Mouse (Mus musculus): ENCODE data around the gene Rflna.

DNA sequence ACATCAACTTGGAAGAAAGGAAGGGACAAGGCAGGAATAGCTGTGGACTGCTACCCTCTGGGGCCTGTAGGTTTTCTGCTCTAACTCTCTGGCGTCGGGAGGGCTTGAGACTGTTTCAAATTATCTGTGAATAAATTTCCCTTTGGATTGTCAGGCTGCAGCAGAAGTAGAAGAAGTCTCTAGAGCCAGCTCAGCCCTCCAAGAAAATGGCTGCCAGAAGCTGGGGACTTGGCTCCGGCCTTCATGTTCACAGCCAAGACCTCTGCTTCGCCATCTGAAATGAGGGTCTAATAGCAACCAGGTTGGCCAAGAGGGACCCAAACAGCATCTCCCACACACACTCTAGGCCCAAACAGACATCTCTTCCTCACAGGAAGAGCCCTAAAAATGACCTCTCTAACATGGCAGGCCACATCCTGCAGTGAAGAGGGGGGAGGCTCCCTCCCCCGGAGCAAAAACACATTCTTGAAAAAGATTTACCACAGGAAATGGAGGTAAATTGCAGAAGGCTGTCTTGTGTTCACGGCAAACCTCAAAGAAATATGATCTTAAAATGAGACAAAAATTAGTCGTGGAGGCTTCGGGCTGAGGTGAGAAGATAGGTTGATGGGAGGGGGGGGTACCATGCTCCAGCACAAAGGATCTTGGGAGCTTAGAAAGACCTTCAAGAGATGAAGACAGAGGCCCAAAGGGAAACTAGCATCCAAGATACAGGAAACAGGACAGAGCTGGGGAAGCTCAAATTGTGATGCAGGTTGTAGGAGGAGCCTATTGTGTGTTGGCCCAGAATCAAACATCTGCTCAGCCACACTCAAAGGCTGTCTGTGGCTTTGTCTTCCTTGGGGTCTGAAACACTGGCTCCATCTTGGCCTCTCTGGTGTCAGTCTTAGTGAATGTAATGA, 48.4 kb upstream of the Rflna start:
- TF ChIP-seq CTCF (IDR thresholded peaks at IDR 0.05; ENCODE audit: low read depth) (no peak), EP300 (IDR thresholded peaks at IDR 0.05; ENCODE audit: low read depth) (no peak)
